Mouse (Mus musculus) central nervous system, embryonic 11.5 days (tissue): ENCODE results near the gene Cntnap5c. TPM values are rescaled to one million over a fixed set of nuclear protein-coding genes. Genes with fewer than 3 reads are reported as not detected.

Experiments
- polyA plus RNA-seq: library from polyadenylated mRNA; depleted of rRNA; stranded (reverse); fragments of >200 nt; gene quantifications from 2 replicates; pipeline ENCODE4 v1.2.3, GENCODE M21; 2012; rRNA removed

The Cntnap5c gene
- 0.17 and 0.20 TPM in 2 replicates for polyA plus RNA-seq

DNA sequence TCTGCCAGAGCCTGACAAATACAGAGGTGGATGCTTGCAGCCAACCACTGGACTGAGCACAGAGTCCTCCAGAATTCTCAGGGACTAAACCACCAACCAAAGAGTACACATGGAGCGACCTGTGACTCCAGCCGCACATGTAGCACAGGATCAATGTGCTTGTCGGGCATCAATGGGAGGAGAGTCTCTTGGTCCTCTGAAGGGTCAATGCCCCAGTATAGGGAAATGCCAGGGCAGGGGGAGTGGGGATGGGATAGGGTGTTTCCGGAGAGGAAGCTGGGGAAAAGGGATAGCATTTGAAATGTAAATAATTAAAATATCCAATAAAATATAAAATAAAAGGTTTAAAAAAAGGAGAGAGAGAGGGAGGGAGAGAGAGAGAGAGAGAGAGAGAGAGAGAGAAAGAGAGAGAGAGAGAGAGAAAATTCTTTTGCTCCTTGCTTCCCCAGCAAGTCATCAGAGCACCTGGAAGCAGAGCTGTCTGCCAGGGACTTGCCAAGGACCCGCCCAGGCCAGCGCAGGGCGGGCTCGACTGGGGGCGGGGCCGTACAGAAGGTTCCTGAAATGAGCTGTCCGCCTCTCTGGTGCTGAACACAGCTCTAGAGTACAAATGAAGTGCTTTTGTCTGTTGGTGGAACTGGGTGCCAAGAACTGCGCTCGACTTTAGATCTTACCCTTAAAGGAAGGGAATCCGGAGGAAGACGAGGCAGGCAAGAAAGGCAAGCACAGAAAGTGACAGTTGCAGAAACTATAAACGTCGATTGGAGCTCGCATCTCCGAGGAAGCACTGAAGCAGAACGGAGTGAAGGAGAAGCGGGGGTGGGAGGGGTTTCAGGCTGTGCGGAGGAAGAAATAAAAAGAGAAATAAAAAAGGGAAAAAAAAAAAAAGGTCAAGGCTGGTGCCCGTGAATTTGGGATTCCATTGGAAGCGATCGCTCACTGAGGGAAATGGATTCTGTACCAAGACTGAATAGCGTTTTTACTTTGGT is at the start of gene Cntnap5c:
Gene Cntnap5c (plus strand): TSS at position 949 of the 989 bp plus-strand sequence.

DNA sequence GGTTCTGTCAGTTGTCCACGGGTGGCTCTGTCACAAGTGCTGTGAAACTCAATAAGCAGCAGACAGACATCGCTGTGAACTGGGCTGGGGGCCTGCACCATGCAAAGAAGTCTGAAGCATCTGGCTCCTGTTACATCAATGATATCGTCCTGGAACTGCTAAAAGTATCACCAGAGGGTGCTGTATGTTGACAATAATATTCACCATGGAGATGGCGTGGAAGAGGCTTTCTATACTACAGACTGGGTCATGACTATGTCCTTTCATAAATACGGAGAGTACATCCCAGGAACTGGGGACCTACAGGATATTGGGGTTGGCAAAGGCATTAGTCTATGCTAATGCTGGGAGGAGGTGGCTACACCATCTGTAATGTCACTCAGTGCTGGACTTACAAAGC is 27.3 kb upstream of the Cntnap5c start, which contains the start of gene Gm21834:
Gene Gm21834 (minus strand): TSS at position 101 of the 400 bp plus-strand sequence.

Other genes starting within 250 kb of the Cntnap5c start
- gene Vmn2r120, start 224.1 kb upstream of the Cntnap5c start, polyA plus RNA-seq = not detected in 2 replicates
- not detected in 2 replicates for gene Gm21834, start 27.4 kb upstream of the Cntnap5c start, polyA plus RNA-seq